Mouse (Mus musculus) bone marrow, adult 2 months (tissue): ENCODE measurements around the gene Farsb.

ENCODE experiments used
- CTCF ChIP-seq: fragments of 200-500 bp; IDR thresholded peaks from 2 replicates; pipeline ENCODE4 v1.5.1; 2011; ENCODE audit warnings: low read length, control low read depth; ENCODE audit not compliant: control insufficient read depth, insufficient read depth
- POLR2A ChIP-seq: fragments of 200-500 bp; IDR thresholded peaks from 2 replicates; pipeline ENCODE4 v1.6.1; 2011; ENCODE audit warnings: low read depth, mild to moderate bottlenecking, control low read depth, low read length, borderline replicate concordance; ENCODE audit not compliant: control insufficient read depth

DNA sequence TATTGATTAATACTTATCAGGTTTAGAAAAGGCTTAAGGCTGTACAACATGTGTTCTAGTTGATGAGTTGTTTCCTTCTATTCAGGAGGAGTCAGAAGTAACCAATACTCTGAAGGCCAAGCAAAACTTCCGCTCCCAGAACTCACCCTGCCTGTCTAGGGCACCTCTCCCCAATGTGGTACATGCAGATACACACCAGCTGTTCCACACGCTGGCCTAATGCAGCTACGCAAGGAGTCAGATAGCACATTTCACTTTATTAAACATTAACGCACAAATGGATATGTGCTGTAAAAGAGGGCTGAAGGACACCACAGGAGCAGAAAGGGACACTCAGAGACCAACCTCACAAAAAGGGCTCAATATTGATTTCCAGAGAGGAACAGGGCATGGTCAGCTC is 63.8 kb downstream of the Farsb start:
- TF ChIP-seq CTCF = no peak
- TF ChIP-seq POLR2A = no peak
